Mouse (Mus musculus) right cerebral cortex, adult 2 months (tissue): ENCODE measurements around the gene Krt90.
"Not testable (repeated sequence)": the region's sequence is repeated elsewhere in the genome, so short reads cannot be mapped to it uniquely, and the experiment has no call there.

Source experiments
- DNase-seq, 2 experiments: peaks; one replicate each; pipeline ENCODE4 v3.0.0; 2021 to 2022; ENCODE audit warnings: low spot score in 2 of 2

Krt90 gene

DNA sequence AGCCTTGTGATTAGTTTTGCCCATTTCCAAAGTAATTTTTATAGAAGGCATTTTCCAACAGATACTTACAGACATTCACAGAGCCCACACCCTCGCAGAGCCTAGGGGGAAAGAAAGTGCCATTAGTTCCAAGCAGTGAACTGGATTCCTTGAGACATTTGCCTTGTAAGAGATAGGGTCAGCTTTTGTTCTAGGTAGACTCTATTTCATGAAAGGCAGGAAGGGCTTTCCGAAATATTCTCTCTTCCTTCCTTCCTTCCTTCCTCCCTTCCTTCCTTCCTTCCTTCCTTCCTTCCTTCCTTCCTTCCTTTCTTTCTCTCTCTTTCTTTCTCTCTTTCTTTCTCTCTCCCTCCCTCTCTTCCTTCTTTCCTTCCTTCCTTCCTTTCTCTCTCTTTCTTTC lies 45.6 kb downstream of the Krt90 start, which contains the start of gene Gm49425:
Gene Gm49425, minus strand, starts transcription at position 101 of the 400 bp plus-strand sequence.
- DNase-seq: not testable (repeated sequence)

DNA sequence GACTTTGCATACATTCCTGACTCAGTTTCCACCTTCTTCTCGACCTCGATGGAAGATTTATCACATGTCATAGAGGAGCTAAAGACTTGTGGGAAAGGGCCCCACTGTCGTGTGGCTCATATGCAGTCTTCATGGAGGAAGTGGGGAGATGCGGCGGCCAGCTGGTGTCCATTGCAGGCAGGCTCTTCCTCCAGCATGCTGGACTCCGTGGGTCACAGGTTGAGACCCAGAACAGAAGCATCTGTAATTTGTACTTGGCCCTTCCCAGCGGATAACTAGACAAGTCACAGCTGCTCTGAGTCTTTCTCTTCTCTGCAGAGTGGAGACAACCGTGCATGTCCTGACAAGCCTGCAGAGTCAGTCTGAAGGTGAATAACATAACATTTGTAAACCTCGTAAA lies 54.5 kb downstream of the Krt90 start:
- no peak for DNase-seq

DNA sequence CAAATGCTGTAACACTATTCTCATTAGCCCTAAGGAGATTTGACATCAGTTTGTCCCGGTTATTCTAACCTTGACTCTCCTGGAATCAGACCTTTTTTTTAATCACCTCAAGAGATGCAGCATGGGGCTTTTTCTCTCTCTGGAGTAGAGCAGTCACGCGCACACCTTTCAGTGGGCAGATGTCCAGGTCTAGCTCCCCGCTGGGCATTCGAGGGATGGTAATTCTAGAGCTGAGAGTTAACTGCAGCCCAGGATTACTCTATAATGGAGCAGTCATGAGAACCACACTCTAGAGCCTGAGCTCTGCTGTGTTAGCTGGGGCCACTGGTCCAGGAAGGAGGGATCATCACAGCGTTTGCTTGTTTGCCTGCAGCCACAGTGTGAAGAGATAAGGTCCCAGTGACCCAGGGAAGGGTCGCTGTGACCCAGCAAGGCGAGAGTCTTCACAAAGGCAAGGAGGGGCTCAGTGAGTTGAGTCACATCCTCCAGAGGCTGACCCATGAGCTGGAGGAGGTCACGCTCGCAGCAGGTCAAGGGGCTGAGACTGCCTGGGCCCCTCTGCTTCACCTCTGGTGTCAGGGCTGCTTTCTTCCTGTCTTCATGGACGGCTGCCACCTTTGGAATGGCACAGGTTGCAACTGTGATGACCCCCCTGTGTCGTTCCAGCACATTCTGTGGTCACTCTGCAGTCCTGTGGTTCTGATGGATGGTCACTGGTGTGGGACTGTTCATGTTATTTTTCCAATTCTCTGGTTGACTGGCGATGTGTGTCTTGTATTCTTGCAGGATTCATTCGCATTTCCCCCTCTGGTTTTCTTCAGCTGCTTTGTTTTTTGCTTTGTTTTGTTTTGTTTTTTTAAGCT lies 55.6 kb downstream of the Krt90 start:
- no peak for DNase-seq
